Mouse (Mus musculus): ENCODE data around the gene Grwd1. TPM values are rescaled to one million over a fixed set of nuclear protein-coding genes. Genes with fewer than 3 reads are reported as not detected.
A peak's percentile ranks its signal among the peaks of the same experiment; 100 is the strongest.

The Grwd1 gene
- polyA plus RNA-seq, 1 experiment from 2014 or later: 43.9 TPM

GRCm38 (mm10) chr7:45798511-45798836 lies 32.3 kb downstream of the Grwd1 start:
- Histone ChIP-seq H3K27me3 (replicated peaks) (peaks cover 74% of the 10 kb centered on the region), H3K4me1 (replicated peaks) (peaks cover 26% of the 10 kb centered on the region), H3K4me3 (peak overlapping the region; percentile 53), H3K36me3 (no peaks in the 10 kb centered on the region), H3K9me3 (replicated peaks) (no peaks in the 10 kb centered on the region), H3K27ac (ENCODE audit: poor library complexity, severe bottlenecking) (no peak overlapping the region), H3K9ac (peak overlapping the region; percentile 67), H3K4me2 (peak overlapping the region; percentile 84)
- whole genome bisulfite sequencing: 1% methylated on average over 19 of the region's 19 CpGs
- no peak for ATAC-seq (ENCODE audit: insufficient number of reproducible peaks, low FRiP score)

GRCm38 (mm10) chr7:45797661-45798510 lies 32.9 kb downstream of the Grwd1 start:
- peak overlapping the region; percentile 53 for H3K4me3 ChIP-seq
- no peaks in the 10 kb centered on the region for H3K9me3 ChIP-seq (replicated peaks)
- WGBS: 1% methylated on average over 57 of the region's 60 CpGs
- no peak for ATAC-seq (ENCODE audit: insufficient number of reproducible peaks, low FRiP score)
- H3K27ac ChIP-seq (ENCODE audit: poor library complexity, severe bottlenecking): no peak overlapping the region
- H3K4me1 ChIP-seq (replicated peaks): peaks cover 26% of the 10 kb centered on the region
- H3K9ac ChIP-seq: peak overlapping the region; percentile 67
- peaks cover 80% of the 10 kb centered on the region for H3K27me3 ChIP-seq (replicated peaks)
- peak overlapping the region; percentile 84 for H3K4me2 ChIP-seq
- H3K36me3 ChIP-seq: no peaks in the 10 kb centered on the region

- Histone ChIP-seq H3K4me1 (replicated peaks) (peaks cover 26% of the 10 kb centered on the region), H3K4me2 (no peak overlapping the region), H3K9ac (no peak overlapping the region), H3K27me3 (replicated peaks) (peaks cover 89% of the 10 kb centered on the region), H3K9me3 (replicated peaks) (no peaks in the 10 kb centered on the region), H3K36me3 (no peaks in the 10 kb centered on the region), H3K27ac (ENCODE audit: poor library complexity, severe bottlenecking) (no peak overlapping the region), H3K4me3 (no peak overlapping the region)
- WGBS: 34% methylated on average over 6 of the region's 6 CpGs
- no peak for ATAC-seq (ENCODE audit: insufficient number of reproducible peaks, low FRiP score)
Measured at GRCm38 (mm10) chr7:45796950-45797349, 33.8 kb downstream of the Grwd1 start.

- no peak overlapping the region for H3K27ac ChIP-seq (ENCODE audit: poor library complexity, severe bottlenecking)
- no peak for ATAC-seq (ENCODE audit: insufficient number of reproducible peaks, low FRiP score)
- H3K9ac ChIP-seq: no peak overlapping the region
- peaks cover 25% of the 10 kb centered on the region for H3K4me1 ChIP-seq (replicated peaks)
- H3K9me3 ChIP-seq (replicated peaks): no peaks in the 10 kb centered on the region
- peaks cover 82% of the 10 kb centered on the region for H3K27me3 ChIP-seq (replicated peaks)
- H3K4me2 ChIP-seq: no peak overlapping the region
- WGBS: 90% methylated on average over 29 of the region's 29 CpGs
- H3K36me3 ChIP-seq: 0 out of 2 replicates have a peak, but pooled peaks cover 2% of the 10 kb centered on the region
- no peak overlapping the region for H3K4me3 ChIP-seq
Measured at GRCm38 (mm10) chr7:45794971-45795370, 35.8 kb downstream of the Grwd1 start.

GRCm38 (mm10) chr7:45793969-45794585 lies 36.7 kb downstream of the Grwd1 start:
- Histone ChIP-seq H3K4me2 (no peak overlapping the region), H3K4me1 (replicated peaks) (peaks cover 25% of the 10 kb centered on the region), H3K27me3 (replicated peaks) (peaks cover 75% of the 10 kb centered on the region), H3K9me3 (replicated peaks) (no peaks in the 10 kb centered on the region), H3K4me3 (no peak overlapping the region), H3K36me3 (0 out of 2 replicates have a peak, but pooled peaks cover 5% of the 10 kb centered on the region), H3K27ac (ENCODE audit: poor library complexity, severe bottlenecking) (no peak overlapping the region), H3K9ac (no peak overlapping the region)
- no peak for ATAC-seq (ENCODE audit: insufficient number of reproducible peaks, low FRiP score)
- WGBS: 70% methylated on average over 41 of the region's 44 CpGs

- H3K4me1 ChIP-seq (replicated peaks): peaks cover 20% of the 10 kb centered on the region
- H3K36me3 ChIP-seq: 0 out of 2 replicates have a peak, but pooled peaks cover 5% of the 10 kb centered on the region
- no peak overlapping the region for H3K9ac ChIP-seq
- H3K4me3 ChIP-seq: no peak overlapping the region
- WGBS: 69% methylated on average over 22 of the region's 24 CpGs
- H3K27me3 ChIP-seq (replicated peaks): peaks cover 71% of the 10 kb centered on the region
- no peaks in the 10 kb centered on the region for H3K9me3 ChIP-seq (replicated peaks)
- ATAC-seq (ENCODE audit: insufficient number of reproducible peaks, low FRiP score): no peak
- no peak overlapping the region for H3K4me2 ChIP-seq
- no peak overlapping the region for H3K27ac ChIP-seq (ENCODE audit: poor library complexity, severe bottlenecking)
Measured at GRCm38 (mm10) chr7:45793240-45793639, 37.5 kb downstream of the Grwd1 start.

- ATAC-seq (ENCODE audit: insufficient number of reproducible peaks, low FRiP score): no peak
- Histone ChIP-seq H3K4me3 (no peak overlapping the region), H3K9me3 (replicated peaks) (no peaks in the 10 kb centered on the region), H3K27ac (ENCODE audit: poor library complexity, severe bottlenecking) (no peak overlapping the region), H3K9ac (no peak overlapping the region), H3K36me3 (0 out of 2 replicates have a peak, but pooled peaks cover 5% of the 10 kb centered on the region), H3K4me2 (no peak overlapping the region), H3K4me1 (replicated peaks) (peaks cover 9% of the 10 kb centered on the region), H3K27me3 (replicated peaks) (peaks cover 70% of the 10 kb centered on the region)
- 62% methylated on average over 17 of the region's 17 CpGs for WGBS
Measured at GRCm38 (mm10) chr7:45791756-45792490, 38.8 kb downstream of the Grwd1 start.

GRCm38 (mm10) chr7:45790721-45791120 lies 40.0 kb downstream of the Grwd1 start:
- H3K27ac ChIP-seq (ENCODE audit: poor library complexity, severe bottlenecking): no peak overlapping the region
- H3K4me1 ChIP-seq (replicated peaks): peaks cover 21% of the 10 kb centered on the region
- ATAC-seq (ENCODE audit: insufficient number of reproducible peaks, low FRiP score): 0 out of 2 replicates have a peak, but pooled peaks have one; percentile 12
- H3K4me3 ChIP-seq: no peak overlapping the region
- H3K36me3 ChIP-seq: 0 out of 2 replicates have a peak, but pooled peaks cover 5% of the 10 kb centered on the region
- no peak overlapping the region for H3K9ac ChIP-seq
- H3K9me3 ChIP-seq (replicated peaks): no peaks in the 10 kb centered on the region
- no peak overlapping the region for H3K4me2 ChIP-seq
- H3K27me3 ChIP-seq (replicated peaks): peaks cover 68% of the 10 kb centered on the region
- WGBS: 46% methylated on average over 6 of the region's 6 CpGs

GRCm38 (mm10) chr7:45787642-45788041 lies 43.1 kb downstream of the Grwd1 start:
- Histone ChIP-seq H3K4me2 (no peak overlapping the region), H3K9ac (no peak overlapping the region), H3K27ac (ENCODE audit: poor library complexity, severe bottlenecking) (no peak overlapping the region), H3K9me3 (replicated peaks) (no peaks in the 10 kb centered on the region), H3K4me1 (replicated peaks) (peaks cover 30% of the 10 kb centered on the region), H3K27me3 (replicated peaks) (peaks cover 61% of the 10 kb centered on the region), H3K4me3 (no peak overlapping the region), H3K36me3 (0 out of 2 replicates have a peak, but pooled peaks cover 5% of the 10 kb centered on the region)
- WGBS: 69% methylated on average over 22 of the region's 22 CpGs
- ATAC-seq (ENCODE audit: insufficient number of reproducible peaks, low FRiP score): no peak

- Histone ChIP-seq H3K36me3 (0 out of 2 replicates have a peak, but pooled peaks cover 5% of the 10 kb centered on the region), H3K9me3 (replicated peaks) (no peaks in the 10 kb centered on the region), H3K27me3 (replicated peaks) (peaks cover 61% of the 10 kb centered on the region), H3K27ac (ENCODE audit: poor library complexity, severe bottlenecking) (no peak overlapping the region), H3K4me3 (peak overlapping the region; percentile 60), H3K4me2 (peak overlapping the region; percentile 87), H3K4me1 (replicated peaks) (peaks cover 30% of the 10 kb centered on the region), H3K9ac (peak overlapping the region; percentile 9; the same call in 1 of the 2 replicates)
- 5% methylated on average over 17 of the region's 17 CpGs for WGBS
- no peak for ATAC-seq (ENCODE audit: insufficient number of reproducible peaks, low FRiP score)
Measured at GRCm38 (mm10) chr7:45786661-45787413, 43.9 kb downstream of the Grwd1 start.

Data from heart, embryonic 12.5 days (tissue).